Mouse (Mus musculus) ES-E14 (cell line): Measurements from ENCODE around the gene Foxl2. TPM values are rescaled to one million over a fixed set of nuclear protein-coding genes. Genes with fewer than 3 reads are reported as not detected.

Experiments
- DNase-seq: peaks from one replicate; pipeline ENCODE4 v3.0.0-alpha.2; 2013; ENCODE audit warnings: low read depth, low spot score
- H3K27ac ChIP-seq: 2 replicates; pipeline ENCODE4 v1.5.1; 2012; ENCODE audit warnings: low read depth, mild to moderate bottlenecking, low read length, moderate library complexity, mixed read lengths; ENCODE audit not compliant: poor library complexity, insufficient read depth, severe bottlenecking
- H3K36me3 ChIP-seq: 2 replicates; pipeline ENCODE4 v1.6.1; 2012; ENCODE audit warnings: mild to moderate bottlenecking, low read length, moderate library complexity, mixed read lengths; ENCODE audit not compliant: control insufficient read depth, poor library complexity, insufficient read depth, severe bottlenecking
- H3K4me1 ChIP-seq, 2 experiments: fragments of 150-350 bp in 1 of 2; sonication (generic) in 1 of 2; 2 replicates each; pipeline ENCODE4 v1.6.1; 2012; ENCODE audit warnings: low read length in 2 of 2, mild to moderate bottlenecking in 1 of 2, mixed read lengths in 1 of 2; ENCODE audit not compliant: control insufficient read depth in 2 of 2, insufficient read depth in 2 of 2, poor library complexity in 1 of 2
- H3K4me3 ChIP-seq, 2 experiments: fragments of 150-350 bp in 1 of 2; sonication (generic) in 1 of 2; 2 replicates each; pipeline ENCODE4 v1.5.1; 2012; ENCODE audit warnings: low read length in 2 of 2, low read depth in 1 of 2, mild to moderate bottlenecking in 1 of 2, mixed read lengths in 1 of 2; ENCODE audit not compliant: insufficient read depth in 1 of 2, poor library complexity in 1 of 2, severe bottlenecking in 1 of 2
- H3K9ac ChIP-seq: 2 replicates; pipeline ENCODE4 v1.6.1; 2012; ENCODE audit warnings: low read depth, mild to moderate bottlenecking, low read length, mixed read lengths; ENCODE audit not compliant: poor library complexity, insufficient read depth, severe bottlenecking
- H3K9me3 ChIP-seq: fragments of 150-350 bp; sonication (generic); 2 replicates; pipeline ENCODE4 v1.6.1; 2012; ENCODE audit warnings: low read depth, mild to moderate bottlenecking, low read length; ENCODE audit not compliant: control insufficient read depth, insufficient read depth
- CHD2 ChIP-seq: IDR thresholded peaks from 2 replicates; pipeline ENCODE4 v1.6.1; 2014; ENCODE audit warnings: mild to moderate bottlenecking, low read depth, low read length, inconsistent platforms
- HCFC1 ChIP-seq: IDR thresholded peaks from 2 replicates; pipeline ENCODE4 v1.6.1; 2012; ENCODE audit warnings: low read length, inconsistent platforms, borderline replicate concordance; ENCODE audit not compliant: insufficient read depth
- MAFK ChIP-seq: IDR thresholded peaks from 2 replicates; pipeline ENCODE4 v1.6.1; 2014; ENCODE audit warnings: mild to moderate bottlenecking, low read depth, low read length, inconsistent platforms; ENCODE audit not compliant: insufficient read depth
- ZC3H11A ChIP-seq: IDR thresholded peaks from 2 replicates; pipeline ENCODE4 v1.6.1; 2012; ENCODE audit warnings: low read depth, mild to moderate bottlenecking, inconsistent platforms, low read length, borderline replicate concordance
- ZNF384 ChIP-seq: IDR thresholded peaks from 2 replicates; pipeline ENCODE4 v1.6.1; 2012; ENCODE audit warnings: low read depth, low read length, inconsistent platforms
- in situ Hi-C, 2 experiments: fragments of 600-800 bp; cut with MboI; formaldehyde crosslinking; loops; one replicate each; pipeline ENCODE4 v1.15.1; 2025; ENCODE audit warnings: low sequenced_read_pairs in 2 of 2, inconsistent platforms in 1 of 2; ENCODE audit not compliant: unreplicated experiment in 2 of 2
- total RNA-seq: library from RNA; depleted of rRNA; stranded (reverse); fragments of 300-350 nt; gene quantifications from 2 replicates; pipeline ENCODE4 v1.2.3, GENCODE M21; 2012

The Foxl2 gene
- total RNA-seq, 1 experiment: 0.36 TPM

DNA sequence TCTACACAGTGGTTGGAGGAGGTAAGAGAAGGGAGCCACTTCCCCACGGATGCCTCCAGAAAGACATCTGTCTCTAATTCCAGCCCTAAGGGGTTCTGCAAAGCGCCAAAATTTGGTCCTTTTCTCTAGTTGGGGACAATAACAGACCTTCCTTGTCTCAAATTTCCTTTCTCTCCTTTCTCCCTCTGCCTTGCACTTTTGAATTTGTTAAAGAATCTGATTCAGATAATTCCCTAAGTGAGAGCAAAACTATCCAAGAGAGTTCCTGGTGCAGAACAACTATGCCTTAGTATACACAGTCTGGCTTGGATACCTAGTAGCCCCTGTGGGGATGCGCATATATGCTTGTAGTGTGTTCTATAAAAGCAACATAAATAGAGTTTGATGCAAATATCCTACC is 4.8 kb downstream of the Foxl2 start:
- no peak overlapping the region for H3K27ac ChIP-seq
- H3K4me3 ChIP-seq: no peak overlapping the region
- no peaks in the 10 kb centered on the region for H3K4me1 ChIP-seq
- DNase-seq: no peak
- no peak overlapping the region for H3K9ac ChIP-seq
- in situ Hi-C loops: loop anchor here in 1 of 2 experiments (10.0 kb wide), 1 partner anchor 915 kb away; the partner anchor contains the start of gene Sox14
- no peaks in the 10 kb centered on the region for H3K36me3 ChIP-seq
- TF ChIP-seq HCFC1 (no peak), ZNF384 (no peak), ZC3H11A (no peak), MAFK (no peak), CHD2 (no peak)
- H3K9me3 ChIP-seq: no peaks in the 10 kb centered on the region

DNA sequence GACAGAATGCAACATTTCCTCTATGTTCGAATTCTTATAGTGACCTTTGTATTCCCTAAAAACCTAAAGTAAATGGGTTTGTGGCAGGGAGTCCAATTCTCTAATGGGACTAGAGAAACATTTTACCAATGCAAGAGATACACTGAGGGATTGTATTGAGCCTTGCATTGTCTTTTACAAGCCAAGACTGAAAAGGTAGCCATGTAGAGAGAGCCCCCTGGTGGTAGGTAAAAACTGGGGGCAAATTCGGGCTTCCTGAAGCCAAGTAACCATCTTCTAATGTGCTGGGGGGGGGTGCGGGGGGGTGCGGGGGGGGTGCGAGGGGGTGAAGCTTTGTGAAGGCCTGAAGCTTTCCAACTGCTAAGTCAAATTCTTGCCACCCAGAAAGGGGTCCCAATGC is 5.3 kb downstream of the Foxl2 start:
- Histone ChIP-seq H3K4me1 (no peaks in the 10 kb centered on the region), H3K9me3 (no peaks in the 10 kb centered on the region), H3K27ac (no peak overlapping the region), H3K9ac (no peak overlapping the region), H3K36me3 (no peaks in the 10 kb centered on the region), H3K4me3 (no peak overlapping the region)
- no peak for DNase-seq
- TF ChIP-seq CHD2: no peak
- TF ChIP-seq ZC3H11A: no peak
- no peak for TF ChIP-seq HCFC1
- TF ChIP-seq ZNF384: no peak
- no peak for TF ChIP-seq MAFK
- in situ Hi-C loops: no loop called here

DNA sequence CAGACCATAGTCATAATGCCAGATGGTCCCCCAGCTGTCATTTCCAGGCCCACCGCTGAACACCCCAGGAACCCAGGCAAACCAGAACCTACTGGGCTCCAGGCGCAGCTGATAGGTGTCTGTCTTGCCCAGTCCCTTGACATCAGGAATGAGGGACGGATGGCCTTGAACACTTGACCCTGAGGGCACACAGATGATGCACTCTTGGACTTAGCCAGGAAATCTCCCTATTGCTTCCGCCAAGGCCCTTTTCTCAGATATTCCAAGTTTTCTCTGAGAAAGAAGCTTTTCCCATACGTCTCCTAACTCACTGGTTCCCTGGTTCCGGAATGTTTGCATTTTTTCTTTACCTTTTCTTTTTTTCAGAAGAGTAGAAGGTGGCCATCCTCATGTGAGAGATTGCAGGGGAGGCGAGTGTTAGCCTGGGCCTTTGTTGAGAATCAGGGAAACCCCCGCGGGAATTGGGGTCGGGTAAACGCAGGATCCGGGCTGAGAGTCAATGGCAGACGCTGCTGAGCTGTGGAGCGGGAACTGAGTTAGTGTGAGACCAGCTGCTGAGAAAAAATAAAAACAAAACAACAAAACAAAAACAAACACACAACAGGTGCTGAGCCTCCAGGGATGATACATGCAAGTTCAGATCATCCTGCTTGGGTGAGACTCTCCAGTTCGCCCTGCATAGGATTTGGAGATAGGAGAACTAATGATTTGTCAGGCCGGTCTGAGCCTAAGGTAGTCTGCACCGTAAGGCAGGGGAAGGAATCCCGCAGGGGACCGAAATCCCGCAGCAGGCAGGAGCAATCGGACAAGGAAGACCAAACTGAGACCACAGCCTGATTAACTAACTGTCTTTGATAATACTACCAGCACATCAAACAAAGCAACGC is 6.7 kb downstream of the Foxl2 start:
- no peaks in the 10 kb centered on the region for H3K9me3 ChIP-seq
- no peaks in the 10 kb centered on the region for H3K36me3 ChIP-seq
- no peaks in the 10 kb centered on the region for H3K4me1 ChIP-seq
- no peak for TF ChIP-seq MAFK
- no peak for TF ChIP-seq ZC3H11A
- TF ChIP-seq CHD2: no peak
- no peak for TF ChIP-seq ZNF384
- no peak for TF ChIP-seq HCFC1
- in situ Hi-C loops: no loop called here
- no peak overlapping the region for H3K27ac ChIP-seq
- DNase-seq: no peak
- no peak overlapping the region for H3K9ac ChIP-seq
- H3K4me3 ChIP-seq: no peak overlapping the region

DNA sequence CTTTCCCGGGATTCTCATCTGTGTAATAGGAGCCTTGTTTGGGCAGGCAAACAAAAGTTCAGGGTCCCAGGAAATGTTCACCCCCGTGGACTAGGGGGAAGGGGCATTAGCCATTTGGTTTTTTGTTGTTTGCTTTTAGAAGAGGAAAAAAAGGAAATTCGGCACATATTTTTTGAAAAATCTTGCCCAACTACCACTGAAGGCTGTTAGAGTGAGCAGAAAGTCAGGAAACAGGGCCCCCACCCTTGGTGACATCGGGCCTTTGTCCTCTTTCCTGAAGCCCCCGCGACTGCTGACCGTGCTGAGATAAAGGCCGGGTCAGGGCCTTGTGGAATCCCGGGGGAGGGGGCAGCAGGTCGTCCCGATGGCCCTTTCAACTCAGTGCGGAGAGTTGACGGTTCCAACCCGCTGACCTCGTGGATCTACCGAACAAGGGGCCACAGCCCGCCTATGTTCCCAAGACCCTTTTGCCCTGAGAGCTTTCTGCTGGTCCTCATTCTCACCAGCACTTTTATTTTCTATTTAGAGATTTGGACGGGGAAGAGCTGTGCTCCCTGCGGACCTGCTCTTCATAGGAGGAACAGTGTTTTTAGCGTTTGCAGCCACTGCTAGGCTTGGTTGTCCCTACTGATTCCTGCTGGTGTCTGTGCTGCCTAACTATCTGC is 7.5 kb downstream of the Foxl2 start:
- TF ChIP-seq HCFC1 (no peak), ZC3H11A (no peak), CHD2 (no peak), ZNF384 (no peak), MAFK (no peak)
- in situ Hi-C loops: no loop called here
- Histone ChIP-seq H3K4me3 (no peak overlapping the region), H3K36me3 (no peaks in the 10 kb centered on the region), H3K9me3 (no peaks in the 10 kb centered on the region), H3K9ac (no peak overlapping the region), H3K4me1 (no peaks in the 10 kb centered on the region), H3K27ac (no peak overlapping the region)
- DNase-seq: no peak
